Mouse (Mus musculus) embryonic fibroblast, embryonic 13.5 days (primary cell): Measurements from ENCODE around the gene Rmnd1. TPM values are rescaled to one million over a fixed set of nuclear protein-coding genes. Genes with fewer than 3 reads are reported as not detected.

Experiments
- H3K27ac ChIP-seq: 2 replicates; pipeline ENCODE4 v1.5.1; 2012; ENCODE audit warnings: low read length, control low read depth, inconsistent platforms; ENCODE audit not compliant: insufficient read depth
- H3K4me1 ChIP-seq: 2 replicates; pipeline ENCODE4 v1.6.1; 2011; ENCODE audit warnings: low read length; ENCODE audit not compliant: control insufficient read depth, insufficient read depth
- H3K4me3 ChIP-seq: 2 replicates; pipeline ENCODE4 v1.5.1; 2011; ENCODE audit warnings: mild to moderate bottlenecking, control low read depth, low read length; ENCODE audit not compliant: insufficient read depth
- CTCF ChIP-seq: IDR thresholded peaks from 2 replicates; pipeline ENCODE4 v1.5.1; 2011; ENCODE audit warnings: mild to moderate bottlenecking, control low read depth, low read length, moderate library complexity, borderline replicate concordance; ENCODE audit not compliant: insufficient read depth
- POLR2A ChIP-seq: IDR thresholded peaks from 2 replicates; pipeline ENCODE4 v1.6.1; 2011; ENCODE audit warnings: low read depth, mild to moderate bottlenecking, control low read depth, low read length, moderate library complexity
- polyA plus RNA-seq: library from polyadenylated mRNA; stranded (reverse); fragments of >200 nt; gene quantifications from 2 replicates; pipeline ENCODE4 v1.2.4, GENCODE M21; 2011; ENCODE audit warnings: low read depth; ENCODE audit not compliant: missing spikeins, insufficient read length

The Rmnd1 gene
- polyA plus RNA-seq, 1 experiment: 47.1 TPM

GRCm38 (mm10) chr10:4386609-4387591 is 45.3 kb downstream of the Rmnd1 start:
- H3K4me1 ChIP-seq: peaks cover 10% of the 10 kb centered on the region
- TF ChIP-seq CTCF: no peak
- peak; percentile 96 for TF ChIP-seq POLR2A
- peak overlapping the region; percentile 77 for H3K4me3 ChIP-seq
- H3K27ac ChIP-seq: peak overlapping the region; percentile 98

DNA sequence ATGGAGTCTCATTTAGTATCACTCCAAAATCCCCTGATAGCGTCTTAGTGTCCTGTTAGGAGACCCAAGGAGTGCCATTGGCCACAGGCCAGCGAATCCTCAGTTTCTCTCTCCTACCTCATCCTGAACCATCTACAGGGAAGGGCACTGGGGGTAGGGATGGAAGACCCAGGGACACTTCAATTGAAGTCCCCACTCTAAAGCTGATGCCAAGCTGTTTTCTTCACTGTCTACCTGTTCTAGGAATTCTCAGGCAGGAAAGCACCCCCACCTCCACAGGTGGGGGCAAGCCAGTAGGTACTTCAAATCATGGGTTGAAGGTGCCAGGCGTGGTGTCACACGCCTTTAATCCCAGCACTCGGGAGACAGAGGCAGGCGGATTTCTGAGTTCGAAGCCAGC is 47.9 kb downstream of the Rmnd1 start:
- H3K4me3 ChIP-seq: no peak overlapping the region
- H3K27ac ChIP-seq: no peak overlapping the region
- TF ChIP-seq CTCF: no peak
- 0 out of 2 replicates have a peak, but pooled peaks cover 7% of the 10 kb centered on the region for H3K4me1 ChIP-seq

DNA sequence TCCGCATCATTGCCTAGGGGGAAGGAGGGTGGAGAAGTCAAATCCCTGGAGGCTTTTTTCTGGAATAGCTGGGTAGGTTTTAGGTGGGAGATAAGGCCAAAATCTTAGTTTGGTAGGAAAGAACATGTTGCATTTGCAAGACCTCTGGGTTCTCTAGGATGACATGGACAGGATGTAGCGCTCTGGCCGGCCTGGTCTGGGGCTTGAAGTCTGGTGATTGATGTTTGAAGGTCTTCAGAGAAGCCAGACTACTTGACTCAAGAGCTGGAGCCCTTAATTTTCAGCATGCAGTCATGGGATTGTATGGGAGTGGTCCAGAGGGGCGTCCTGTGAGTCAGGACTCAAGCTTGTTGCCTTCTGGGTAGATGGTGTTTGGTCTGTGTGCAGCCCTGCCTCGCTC is 51.4 kb downstream of the Rmnd1 start:
- H3K27ac ChIP-seq: no peak overlapping the region
- peaks cover 9% of the 10 kb centered on the region; the same call in 1 of the 2 replicates for H3K4me1 ChIP-seq
- H3K4me3 ChIP-seq: no peak overlapping the region
- TF ChIP-seq CTCF: no peak
- no peak for TF ChIP-seq POLR2A

DNA sequence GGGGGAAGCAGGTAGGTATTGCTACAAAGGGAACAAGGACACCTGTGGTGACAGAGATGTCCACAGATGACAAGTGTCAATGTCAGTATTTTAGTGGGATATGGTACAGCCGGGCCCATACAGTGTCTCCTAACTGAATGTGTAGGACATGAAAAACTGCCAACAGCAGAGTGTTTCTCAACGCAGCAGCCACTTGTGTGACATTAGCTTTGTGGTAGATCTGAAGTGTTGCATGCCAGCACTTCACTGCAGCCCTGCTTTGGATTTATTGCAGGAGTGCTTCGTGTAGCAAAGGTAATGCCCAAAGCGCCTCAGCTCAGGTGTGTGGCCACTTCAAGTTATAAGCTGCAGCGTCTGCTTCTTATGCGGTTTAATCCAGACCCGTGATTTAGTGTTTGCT is 55.3 kb downstream of the Rmnd1 start:
- H3K4me3 ChIP-seq: no peak overlapping the region
- no peak overlapping the region for H3K27ac ChIP-seq
- H3K4me1 ChIP-seq: peaks cover 6% of the 10 kb centered on the region; the same call in 1 of the 2 replicates
- no peak for TF ChIP-seq CTCF
- no peak for TF ChIP-seq POLR2A

DNA sequence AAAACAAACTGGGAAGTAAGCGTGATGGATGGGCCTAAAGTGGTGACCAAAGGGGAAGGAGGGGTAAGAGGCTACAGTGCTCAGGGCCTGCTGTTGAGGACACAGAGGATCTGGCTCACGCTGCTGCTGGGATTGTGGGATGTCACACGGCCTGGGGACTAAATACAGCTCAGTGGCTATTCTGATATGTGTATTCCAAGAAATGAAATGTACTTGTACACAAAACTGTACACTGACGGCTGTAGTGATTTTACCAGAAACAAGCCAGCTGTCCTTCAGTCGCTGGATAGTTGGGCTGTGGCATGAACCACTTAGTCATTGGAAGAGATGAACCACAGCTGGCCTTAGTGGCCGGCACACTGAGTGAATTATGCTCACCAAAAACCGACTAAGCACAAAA is 55.7 kb downstream of the Rmnd1 start:
- no peak for TF ChIP-seq POLR2A
- TF ChIP-seq CTCF: no peak

GRCm38 (mm10) chr10:4375267-4375666 is 56.9 kb downstream of the Rmnd1 start:
- TF ChIP-seq POLR2A (no peak), CTCF (no peak)
- Histone ChIP-seq H3K4me3 (no peak overlapping the region), H3K4me1 (peaks cover 2% of the 10 kb centered on the region; the same call in 1 of the 2 replicates), H3K27ac (no peak overlapping the region)

More for the DNA sequence above, 55.7 kb downstream of the Rmnd1 start:
- Histone ChIP-seq H3K4me1 (peaks cover 6% of the 10 kb centered on the region; the same call in 1 of the 2 replicates), H3K27ac (no peak overlapping the region), H3K4me3 (no peak overlapping the region)

DNA sequence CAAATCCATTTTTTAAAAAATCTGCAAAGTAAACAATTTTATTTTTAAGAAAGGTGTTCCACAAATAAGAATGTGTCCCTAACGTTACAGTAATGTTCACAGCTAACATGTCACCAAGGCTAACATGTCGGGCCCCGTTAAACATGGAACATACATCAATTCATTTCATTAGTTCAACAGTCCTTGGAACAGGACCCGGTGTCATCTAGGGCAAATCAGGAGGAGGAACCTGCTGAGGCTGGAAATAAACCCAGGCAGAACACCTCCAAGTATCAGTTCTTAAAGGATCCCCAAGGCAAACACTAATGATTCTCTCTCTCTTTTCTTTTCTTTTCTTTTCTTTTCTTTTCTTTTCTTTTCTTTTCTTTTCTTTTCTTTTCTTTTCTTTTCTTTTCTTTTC is 57.5 kb downstream of the Rmnd1 start:
- Histone ChIP-seq H3K27ac (no peak overlapping the region), H3K4me1 (peaks cover 2% of the 10 kb centered on the region; the same call in 1 of the 2 replicates), H3K4me3 (no peak overlapping the region)
- TF ChIP-seq POLR2A (no peak), CTCF (no peak)

GRCm38 (mm10) chr10:4374239-4374638 is 57.9 kb downstream of the Rmnd1 start:
- no peak overlapping the region for H3K27ac ChIP-seq
- H3K4me3 ChIP-seq: no peak overlapping the region
- TF ChIP-seq CTCF: no peak
- no peak for TF ChIP-seq POLR2A
- H3K4me1 ChIP-seq: peaks cover 2% of the 10 kb centered on the region; the same call in 1 of the 2 replicates

- TF ChIP-seq CTCF (no peak), POLR2A (no peak)
- Histone ChIP-seq H3K4me3 (no peak overlapping the region), H3K27ac (no peak overlapping the region), H3K4me1 (peaks cover 2% of the 10 kb centered on the region; the same call in 1 of the 2 replicates)
Measured at GRCm38 (mm10) chr10:4373558-4373957, 58.6 kb downstream of the Rmnd1 start.

DNA sequence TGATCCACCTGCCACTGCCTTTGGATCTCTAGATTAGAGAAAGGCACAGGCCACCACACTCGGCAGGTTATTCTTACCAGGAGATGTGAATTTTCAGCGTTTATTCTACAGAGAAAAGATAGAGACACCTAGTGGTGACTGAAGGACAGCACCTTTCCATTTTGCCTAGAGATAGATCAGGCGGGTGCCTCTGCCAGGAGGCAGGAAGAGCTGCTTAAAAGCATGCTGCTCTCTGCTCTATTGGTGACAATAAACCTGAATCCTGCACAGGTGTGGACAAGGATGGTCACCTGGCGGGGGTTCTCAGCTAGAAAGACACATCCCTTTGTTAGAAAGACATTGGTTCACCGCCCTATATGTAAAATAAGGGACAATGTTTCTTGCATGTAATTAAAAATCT is 60.2 kb downstream of the Rmnd1 start:
- TF ChIP-seq POLR2A (no peak), CTCF (no peak)
- H3K27ac ChIP-seq: no peak overlapping the region
- H3K4me1 ChIP-seq: peaks cover 2% of the 10 kb centered on the region; the same call in 1 of the 2 replicates
- no peak overlapping the region for H3K4me3 ChIP-seq

GRCm38 (mm10) chr10:4370105-4370504 is 62.1 kb downstream of the Rmnd1 start:
- no peak overlapping the region for H3K4me3 ChIP-seq
- no peaks in the 10 kb centered on the region for H3K4me1 ChIP-seq
- no peak overlapping the region for H3K27ac ChIP-seq
- no peak for TF ChIP-seq CTCF
- no peak for TF ChIP-seq POLR2A
